Mouse (Mus musculus) kidney, embryonic 16.5 days (tissue): ENCODE data around the gene Cd47. TPM values are rescaled to one million over a fixed set of nuclear protein-coding genes. Genes with fewer than 3 reads are reported as not detected.
A peak's percentile ranks its signal among the peaks of the same experiment; 100 is the strongest.

Source experiments
- ATAC-seq: fragments of 200-750 bp; cut with Nextera tagmentation; 2 replicates; pipeline ENCODE4 v1.8.0; 2017; ENCODE audit warnings: moderate TSS enrichment; ENCODE audit not compliant: low FRiP score, low TSS enrichment
- H3K27ac ChIP-seq: fragments of 300-500 bp; sonication (generic); 2 replicates; pipeline ENCODE4 v1.5.1; 2014; ENCODE audit warnings: low read length
- H3K27me3 ChIP-seq: fragments of 300-500 bp; sonication (generic); 2 replicates; pipeline ENCODE4 v1.6.1; 2014; ENCODE audit warnings: low read length, control low read depth, mixed read lengths; ENCODE audit not compliant: insufficient read depth
- H3K36me3 ChIP-seq: fragments of 300-500 bp; sonication (generic); 2 replicates; pipeline ENCODE4 v1.6.1; 2014; ENCODE audit warnings: low read length, control low read depth, mixed read lengths; ENCODE audit not compliant: insufficient read depth
- H3K4me1 ChIP-seq: fragments of 300-500 bp; sonication (generic); 2 replicates; pipeline ENCODE4 v1.6.1; 2014; ENCODE audit warnings: low read length, control low read depth, mixed read lengths; ENCODE audit not compliant: insufficient read depth
- H3K4me2 ChIP-seq: fragments of 300-500 bp; sonication (generic); replicated peaks from 2 replicates; pipeline ENCODE4 v1.6.1; 2014; ENCODE audit warnings: low read depth, low read length
- H3K4me3 ChIP-seq: fragments of 300-500 bp; sonication (generic); 2 replicates; pipeline ENCODE4 v1.5.1; 2014; ENCODE audit warnings: mild to moderate bottlenecking, low read length
- H3K9ac ChIP-seq: fragments of 300-500 bp; sonication (generic); replicated peaks from 2 replicates; pipeline ENCODE4 v1.6.1; 2014; ENCODE audit warnings: low read length
- H3K9me3 ChIP-seq: fragments of 300-500 bp; sonication (generic); 2 replicates; pipeline ENCODE4 v1.6.1; 2016; ENCODE audit warnings: low read length, control low read depth
- WGBS: fragments of 180-500 bp; shearing (Covaris S2); extraction: QIAGEN DNeasy Blood & Tissue Kit; methylation state at CpG from one replicate; pipeline ENCODE4 v1.1.7; 2014; 5-methylcytosine and 5-hydroxymethylcytosine counted together
- polyA plus RNA-seq: library from polyadenylated mRNA; unstranded; fragments of >200 nt; fragmentation: Nextera tagmentation; extraction: Ambion mirVana; gene quantifications from 2 replicates; pipeline ENCODE4 v1.2.1, GENCODE M21; 2015

Gene Cd47
- polyA plus RNA-seq, 1 experiment from 2014 or later, result 78.0 TPM

- H3K4me3 ChIP-seq, result no peak overlapping the region
- no peaks in the 10 kb centered on the region for H3K4me1 ChIP-seq
- H3K9ac ChIP-seq, result no peak overlapping the region
- H3K27ac ChIP-seq, result no peak overlapping the region
- no peaks in the 10 kb centered on the region for H3K27me3 ChIP-seq
- H3K4me2 ChIP-seq, result no peak overlapping the region
- no peak for ATAC-seq
- no peaks in the 10 kb centered on the region for H3K36me3 ChIP-seq
- 79% methylated on average over 7 of the region's 7 CpGs for WGBS
- H3K9me3 ChIP-seq, result no peaks in the 10 kb centered on the region
Observed at GRCm38 (mm10) chr16:49771609-49772396, 28.5 kb upstream of the Cd47 start.

GRCm38 (mm10) chr16:49772576-49772975 is 27.8 kb upstream of the Cd47 start:
- Histone ChIP-seq H3K4me2 (no peak overlapping the region), H3K9me3 (no peaks in the 10 kb centered on the region), H3K27me3 (no peaks in the 10 kb centered on the region), H3K4me1 (no peaks in the 10 kb centered on the region), H3K4me3 (no peak overlapping the region), H3K36me3 (no peaks in the 10 kb centered on the region), H3K27ac (no peak overlapping the region), H3K9ac (no peak overlapping the region)
- no peak for ATAC-seq
- whole genome bisulfite sequencing, result 35% methylated on average over 1 of the region's 1 CpGs

- Histone ChIP-seq H3K27ac (no peak overlapping the region), H3K36me3 (no peaks in the 10 kb centered on the region), H3K9ac (no peak overlapping the region), H3K4me3 (no peak overlapping the region), H3K27me3 (no peaks in the 10 kb centered on the region), H3K4me1 (no peaks in the 10 kb centered on the region), H3K9me3 (no peaks in the 10 kb centered on the region), H3K4me2 (no peak overlapping the region)
- 95% methylated on average over 1 of the region's 1 CpGs for whole genome bisulfite sequencing
- ATAC-seq, result no peak
Observed at GRCm38 (mm10) chr16:49773068-49773467, 27.3 kb upstream of the Cd47 start.

- Histone ChIP-seq H3K4me1 (no peaks in the 10 kb centered on the region), H3K4me3 (no peak overlapping the region), H3K4me2 (no peak overlapping the region), H3K27ac (no peak overlapping the region), H3K9me3 (no peaks in the 10 kb centered on the region), H3K27me3 (no peaks in the 10 kb centered on the region), H3K9ac (no peak overlapping the region), H3K36me3 (no peaks in the 10 kb centered on the region)
- peak; percentile 39; the same call in 1 of the 2 replicates for ATAC-seq
- 69% methylated on average over 18 of the region's 18 CpGs for WGBS
Observed at GRCm38 (mm10) chr16:49774059-49775001, 26.0 kb upstream of the Cd47 start.

- no peak for ATAC-seq
- Histone ChIP-seq H3K4me2 (no peak overlapping the region), H3K9me3 (no peaks in the 10 kb centered on the region), H3K36me3 (no peaks in the 10 kb centered on the region), H3K9ac (no peak overlapping the region), H3K27ac (no peak overlapping the region), H3K27me3 (no peaks in the 10 kb centered on the region), H3K4me3 (no peak overlapping the region), H3K4me1 (no peaks in the 10 kb centered on the region)
- 85% methylated on average over 22 of the region's 22 CpGs for WGBS
Observed at GRCm38 (mm10) chr16:49775002-49775966, 25.0 kb upstream of the Cd47 start.

GRCm38 (mm10) chr16:49776981-49777380 is 23.4 kb upstream of the Cd47 start:
- WGBS, result 79% methylated on average over 7 of the region's 7 CpGs
- no peak for ATAC-seq
- no peaks in the 10 kb centered on the region for H3K4me1 ChIP-seq

GRCm38 (mm10) chr16:49781556-49782156 is 18.7 kb upstream of the Cd47 start:
- Histone ChIP-seq H3K9ac (no peak overlapping the region), H3K9me3 (no peaks in the 10 kb centered on the region), H3K4me1 (no peaks in the 10 kb centered on the region), H3K27ac (no peak overlapping the region), H3K27me3 (no peaks in the 10 kb centered on the region), H3K36me3 (no peaks in the 10 kb centered on the region), H3K4me2 (no peak overlapping the region), H3K4me3 (no peak overlapping the region)
- ATAC-seq, result no peak
- 82% methylated on average over 5 of the region's 5 CpGs for WGBS

More at GRCm38 (mm10) chr16:49776981-49777380, 23.4 kb upstream of the Cd47 start:
- H3K9ac ChIP-seq, result no peak overlapping the region
- no peak overlapping the region for H3K4me2 ChIP-seq
- no peaks in the 10 kb centered on the region for H3K9me3 ChIP-seq
- no peaks in the 10 kb centered on the region for H3K36me3 ChIP-seq
- no peak overlapping the region for H3K4me3 ChIP-seq
- no peaks in the 10 kb centered on the region for H3K27me3 ChIP-seq
- H3K27ac ChIP-seq, result no peak overlapping the region

GRCm38 (mm10) chr16:49783369-49783768 is 17.0 kb upstream of the Cd47 start:
- Histone ChIP-seq H3K4me1 (no peaks in the 10 kb centered on the region), H3K9ac (no peak overlapping the region), H3K27me3 (no peaks in the 10 kb centered on the region), H3K4me3 (no peak overlapping the region), H3K4me2 (no peak overlapping the region), H3K27ac (no peak overlapping the region), H3K9me3 (no peaks in the 10 kb centered on the region), H3K36me3 (no peaks in the 10 kb centered on the region)
- no peak for ATAC-seq

GRCm38 (mm10) chr16:49786116-49786515 is 14.2 kb upstream of the Cd47 start:
- no peak overlapping the region for H3K4me2 ChIP-seq
- no peak for ATAC-seq
- 93% methylated on average over 6 of the region's 6 CpGs for WGBS
- no peak overlapping the region for H3K4me3 ChIP-seq
- H3K9ac ChIP-seq, result no peak overlapping the region
- H3K27me3 ChIP-seq, result no peaks in the 10 kb centered on the region
- H3K4me1 ChIP-seq, result no peaks in the 10 kb centered on the region
- H3K9me3 ChIP-seq, result no peaks in the 10 kb centered on the region
- no peaks in the 10 kb centered on the region for H3K36me3 ChIP-seq
- H3K27ac ChIP-seq, result no peak overlapping the region
